Mouse (Mus musculus): ENCODE measurements around the gene Ttc17.

DNA sequence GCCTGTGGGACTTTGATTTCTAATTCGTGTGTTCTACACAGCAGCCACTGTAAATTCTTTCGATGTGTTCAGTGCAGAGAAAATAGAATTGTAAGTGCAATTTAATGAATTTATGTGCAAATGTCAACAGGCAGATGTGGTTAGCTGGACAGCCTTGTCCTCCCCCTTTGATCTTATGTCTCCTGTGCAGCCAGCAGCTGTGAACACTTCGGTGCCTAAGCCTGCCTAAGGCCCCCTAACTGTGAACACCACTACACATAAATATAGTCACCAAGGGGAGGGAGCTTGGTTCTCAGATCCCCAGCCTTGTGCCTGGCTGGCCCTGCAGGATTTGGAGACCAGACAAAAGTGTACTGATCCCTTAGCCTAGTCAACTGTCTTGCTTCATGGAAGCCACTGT is 109.0 kb downstream of the Ttc17 start:
- TF ChIP-seq POLR2A (IDR thresholded peaks at IDR 0.05; ENCODE audit: extremely low read depth, insufficient read depth, low read length) (no peak), CTCF (IDR thresholded peaks at IDR 0.05; ENCODE audit: low read depth, low read length) (no peak)
